In the genomic region with DNA sequence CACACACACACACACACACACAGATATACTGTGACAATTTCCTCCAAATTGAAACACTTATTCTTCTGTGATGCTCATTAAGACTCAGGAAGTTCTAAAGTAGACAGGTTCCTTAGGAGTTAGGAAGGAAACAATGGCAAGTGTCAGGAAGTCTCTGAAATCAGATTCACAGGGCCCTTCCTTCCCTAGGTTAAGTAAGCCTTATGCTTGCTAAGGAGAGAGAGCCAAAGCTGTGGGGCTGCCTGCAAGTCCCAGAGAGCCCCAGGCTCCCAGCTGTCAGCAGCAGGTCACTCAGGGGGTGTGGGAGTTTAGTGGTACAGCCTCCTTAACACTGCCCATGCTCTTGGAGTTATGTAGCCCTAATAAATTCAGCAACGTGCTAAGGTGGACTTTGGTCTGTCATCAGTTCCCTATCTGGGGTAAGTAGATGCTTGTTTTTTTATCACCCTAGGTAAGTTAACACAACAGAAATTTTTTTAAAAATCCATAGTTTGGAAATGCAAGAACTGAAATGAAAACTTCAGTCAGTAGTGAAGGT, we compare ENCODE assay signal across 29 mouse cellular contexts.
DNase-seq lines count a peak whose midpoint lies in the region; ATAC-seq and TF ChIP-seq lines count a peak whose summit lies in the region.
"Had no signal": no experiment of that assay in that cellular context is flagged by ENCODE, and none has a peak within 500 bp of the region (broad histone marks: within the 10 kb centered on the region; RNA-seq: fewer than 3 reads in every experiment).

No protein-coding gene starts in this region.

- H3K4me3 ChIP-seq in heart, embryonic 11.5 days (ENCODE audit: low read depth, low read length) = no peak overlapping the region
- no peak overlapping the region for H3K4me3 ChIP-seq in liver, adult 2 months (ENCODE audit: insufficient read depth, low read depth, low read length)
- no peak overlapping the region for H3K4me3 ChIP-seq in liver, postnatal 0 days (ENCODE audit: low read depth, low read length)
- no peak overlapping the region for H3K4me3 ChIP-seq in intestine, embryonic 16.5 days (ENCODE audit: low read length)
- H3K4me3 ChIP-seq: embryonic facial prominence, embryonic 10.5 days; embryonic facial prominence, embryonic 13.5 days; erythroblast, embryonic 14.5 days; forebrain, embryonic 12.5 days; forebrain, embryonic 15.5 days; heart, adult 2 months; heart, embryonic 13.5 days; hindbrain, embryonic 10.5 days; hindbrain, embryonic 13.5 days had no signal

- TF ChIP-seq CTCF in liver, adult 2 months (IDR thresholded peaks at IDR 0.05; ENCODE audit: low read depth, low read length) = no peak
- no peak for TF ChIP-seq CTCF in liver, postnatal 0 days (IDR thresholded peaks at IDR 0.05; ENCODE audit: low read depth)

- 48% methylated on average over 1 of the region's 1 CpGs for WGBS in heart, embryonic 11.5 days (ENCODE audit: insufficient replicate concordance)
- WGBS in liver, adult 2 months = 10% methylated on average over 1 of the region's 1 CpGs
- WGBS in liver, postnatal 0 days (ENCODE audit: insufficient replicate concordance) = 26% methylated on average over 1 of the region's 1 CpGs
- 28% methylated on average over 1 of the region's 1 CpGs for WGBS in intestine, embryonic 16.5 days

- H3K79me2 ChIP-seq in liver, adult 2 months (ENCODE audit: control insufficient read depth, insufficient read depth, low read length) = no peaks in the 10 kb centered on the region

- no peak for ATAC-seq in heart, embryonic 11.5 days (replicated peaks; ENCODE audit: insufficient number of reproducible peaks, low FRiP score, low TSS enrichment)
- ATAC-seq in liver, postnatal 0 days = no peak
- peak; percentile 81 for ATAC-seq in intestine, embryonic 16.5 days
- ATAC-seq: forebrain, embryonic 15.5 days; hindbrain, embryonic 16.5 days; Patski had no signal

- H3K27ac ChIP-seq in heart, embryonic 11.5 days (ENCODE audit: low read depth, low read length) = no peak overlapping the region
- no peak overlapping the region for H3K27ac ChIP-seq in liver, adult 2 months (replicated peaks; ENCODE audit: insufficient read depth, low read depth, low read length)
- no peak overlapping the region for H3K27ac ChIP-seq in liver, postnatal 0 days (ENCODE audit: low read depth)
- H3K27ac ChIP-seq in intestine, embryonic 16.5 days (ENCODE audit: low read length) = no peak overlapping the region
- H3K27ac ChIP-seq: embryonic facial prominence, embryonic 10.5 days; embryonic facial prominence, embryonic 13.5 days; forebrain, embryonic 12.5 days; forebrain, embryonic 15.5 days; heart, adult 2 months; heart, embryonic 13.5 days; hindbrain, embryonic 10.5 days; hindbrain, embryonic 13.5 days had no signal

- no peak overlapping the region for H3K9ac ChIP-seq in heart, embryonic 11.5 days (ENCODE audit: low read depth, low read length)
- H3K9ac ChIP-seq in liver, adult 2 months (ENCODE audit: low read depth, low read length) = no peak overlapping the region
- H3K9ac ChIP-seq in liver, postnatal 0 days (replicated peaks) = no peak overlapping the region
- H3K9ac ChIP-seq in intestine, embryonic 16.5 days (ENCODE audit: low read depth, low read length) = no peak overlapping the region
- H3K9ac ChIP-seq: embryonic facial prominence, embryonic 13.5 days; forebrain, embryonic 12.5 days; forebrain, embryonic 15.5 days; heart, embryonic 13.5 days; hindbrain, embryonic 13.5 days had no signal

- peak; percentile 40 for DNase-seq in heart, adult 8-10 months (ENCODE audit: low spot score)
- peak; percentile 21 for DNase-seq in liver, adult 2 months (ENCODE audit: extremely low read depth, low read depth, low spot score)
- DNase-seq in liver, postnatal 0 days = no peak
- DNase-seq in embryo, embryonic 10.5 days (ENCODE audit: low spot score) = no peak
- DNase-seq: adrenal gland, adult 2 months; adrenal gland, postnatal 14 days; B cell, adult 2 months; cerebellum, adult 11 months; cerebellum, adult 2 months; cerebellum, adult 9-11 months; cerebellum, postnatal 25 days; embryo, embryonic 11 days; gastrocnemius, postnatal 25 days; heart, adult 2 months; kidney, adult 11 months had no signal

- H3K36me3 ChIP-seq in heart, embryonic 11.5 days (ENCODE audit: control insufficient read depth, insufficient read depth, low read length) = no peaks in the 10 kb centered on the region
- 0 out of 2 replicates have a peak, but pooled peaks cover 1% of the 10 kb centered on the region for H3K36me3 ChIP-seq in liver, adult 2 months (ENCODE audit: control insufficient read depth, insufficient read depth, low read length)
- H3K36me3 ChIP-seq in liver, postnatal 0 days (replicated peaks; ENCODE audit: insufficient read depth, low read length) = no peaks in the 10 kb centered on the region
- no peaks in the 10 kb centered on the region for H3K36me3 ChIP-seq in intestine, embryonic 16.5 days (ENCODE audit: control insufficient read depth, insufficient read depth, low read length)
- H3K36me3 ChIP-seq: forebrain, embryonic 12.5 days; forebrain, embryonic 15.5 days; heart, embryonic 13.5 days had no signal

- no peak for TF ChIP-seq POLR2A in liver, adult 2 months (IDR thresholded peaks at IDR 0.05; ENCODE audit: extremely low read depth, insufficient read depth, low read length)

- no peaks in the 10 kb centered on the region for H3K27me3 ChIP-seq in heart, embryonic 11.5 days (ENCODE audit: control insufficient read depth, insufficient read depth, low read length)
- no peaks in the 10 kb centered on the region for H3K27me3 ChIP-seq in liver, adult 2 months (ENCODE audit: control insufficient read depth, insufficient read depth, low read length)
- H3K27me3 ChIP-seq in liver, postnatal 0 days (ENCODE audit: insufficient read depth, low read length) = no peaks in the 10 kb centered on the region
- no peaks in the 10 kb centered on the region for H3K27me3 ChIP-seq in intestine, embryonic 16.5 days (replicated peaks; ENCODE audit: control insufficient read depth, insufficient read depth, low read length)
- H3K27me3 ChIP-seq: CH12.LX; embryonic facial prominence, embryonic 13.5 days; forebrain, embryonic 12.5 days; forebrain, embryonic 15.5 days; heart, embryonic 13.5 days; hindbrain, embryonic 13.5 days; Patski had no signal

- H3K9me3 ChIP-seq in heart, embryonic 11.5 days (replicated peaks; ENCODE audit: control insufficient read depth, low read length) = no peaks in the 10 kb centered on the region
- H3K9me3 ChIP-seq in liver, postnatal 0 days (ENCODE audit: low read length) = no peaks in the 10 kb centered on the region
- H3K9me3 ChIP-seq in intestine, embryonic 16.5 days (ENCODE audit: control insufficient read depth, low read length) = no peaks in the 10 kb centered on the region
- H3K9me3 ChIP-seq: embryonic facial prominence, embryonic 10.5 days; forebrain, embryonic 15.5 days; G1E; heart, embryonic 13.5 days; hindbrain, embryonic 10.5 days had no signal

- H3K4me2 ChIP-seq in heart, embryonic 11.5 days = no peak overlapping the region
- H3K4me2 ChIP-seq in liver, postnatal 0 days (ENCODE audit: low read depth, low read length) = no peak overlapping the region
- no peak overlapping the region for H3K4me2 ChIP-seq in intestine, embryonic 16.5 days (ENCODE audit: low read depth, low read length)
- H3K4me2 ChIP-seq: embryonic facial prominence, embryonic 13.5 days; forebrain, embryonic 12.5 days; forebrain, embryonic 15.5 days; heart, embryonic 13.5 days; hindbrain, embryonic 13.5 days had no signal

- no peak for TF ChIP-seq EP300 in liver, postnatal 0 days (IDR thresholded peaks at IDR 0.05; ENCODE audit: low read depth)

- no peaks in the 10 kb centered on the region for H3K4me1 ChIP-seq in heart, embryonic 11.5 days (ENCODE audit: control insufficient read depth, insufficient read depth, low read length)
- H3K4me1 ChIP-seq in liver, adult 2 months (ENCODE audit: control insufficient read depth, insufficient read depth, low read length) = no peaks in the 10 kb centered on the region
- H3K4me1 ChIP-seq in liver, postnatal 0 days (ENCODE audit: insufficient read depth) = no peaks in the 10 kb centered on the region
- H3K4me1 ChIP-seq in intestine, embryonic 16.5 days (ENCODE audit: control insufficient read depth, insufficient read depth, low read length) = 0 out of 2 replicates have a peak, but pooled peaks cover 2% of the 10 kb centered on the region
- H3K4me1 ChIP-seq: embryonic facial prominence, embryonic 13.5 days; forebrain, embryonic 12.5 days; forebrain, embryonic 15.5 days; hindbrain, embryonic 10.5 days; hindbrain, embryonic 13.5 days had no signal

Comparison
In these comparisons a context has a peak if more than half of its experiments do, and no peak if none do; other contexts are left out.
1. DNase-seq: peak in heart, adult 8-10 months (single experiment) and liver, adult 2 months (single experiment); none in liver, postnatal 0 days (single experiment) and embryo, embryonic 10.5 days (single experiment).